Mouse (Mus musculus) liver, embryonic 11.5 days (tissue): Measurements from ENCODE around the gene Ppp1r27. TPM values are rescaled to one million over a fixed set of nuclear protein-coding genes. Genes with fewer than 3 reads are reported as not detected.
A peak's percentile ranks its signal among the peaks of the same experiment; 100 is the strongest.

Experiments used
- ATAC-seq: fragments of 200-750 bp; cut with Nextera tagmentation; replicated peaks from 2 replicates; pipeline ENCODE4 v1.8.0; 2017; ENCODE audit warnings: moderate number of reproducible peaks, mild to moderate bottlenecking, moderate TSS enrichment, moderate library complexity; ENCODE audit not compliant: low FRiP score
- DNase-seq: peaks from one replicate; pipeline ENCODE4 v3.0.0-alpha.2; 2017; ENCODE audit warnings: low spot score
- H3K27ac ChIP-seq: fragments of 300-500 bp; sonication (generic); 2 replicates; pipeline ENCODE4 v1.5.1; 2014; ENCODE audit warnings: mild to moderate bottlenecking, low read depth, low read length, control low read depth
- H3K27me3 ChIP-seq: fragments of 300-500 bp; sonication (generic); replicated peaks from 2 replicates; pipeline ENCODE4 v1.6.1; 2014; ENCODE audit warnings: low read length, mixed read lengths; ENCODE audit not compliant: control insufficient read depth, insufficient read depth
- H3K36me3 ChIP-seq: fragments of 300-500 bp; sonication (generic); 2 replicates; pipeline ENCODE4 v1.6.1; 2014; ENCODE audit warnings: mild to moderate bottlenecking, low read length, moderate library complexity, mixed read lengths; ENCODE audit not compliant: control insufficient read depth, insufficient read depth
- H3K4me1 ChIP-seq: fragments of 300-500 bp; sonication (generic); replicated peaks from 2 replicates; pipeline ENCODE4 v1.6.1; 2014; ENCODE audit warnings: low read length, mixed read lengths; ENCODE audit not compliant: control insufficient read depth, insufficient read depth
- H3K4me2 ChIP-seq: fragments of 300-500 bp; sonication (generic); 2 replicates; pipeline ENCODE4 v1.6.1; 2014; ENCODE audit warnings: mild to moderate bottlenecking, control low read depth, moderate library complexity
- H3K4me3 ChIP-seq: fragments of 300-500 bp; sonication (generic); 2 replicates; pipeline ENCODE4 v1.5.1; 2014; ENCODE audit warnings: low read depth, low read length, control low read depth
- H3K9ac ChIP-seq: fragments of 300-500 bp; sonication (generic); 2 replicates; pipeline ENCODE4 v1.6.1; 2014; ENCODE audit warnings: low read depth, low read length, control low read depth
- H3K9me3 ChIP-seq: fragments of 300-500 bp; sonication (generic); 2 replicates; pipeline ENCODE4 v1.6.1; 2016; ENCODE audit warnings: low read length, inconsistent platforms, mixed read lengths; ENCODE audit not compliant: control insufficient read depth
- WGBS: fragments of 180-500 bp; shearing (Covaris S2); extraction: QIAGEN DNeasy Blood & Tissue Kit; methylation state at CpG from one replicate; pipeline ENCODE4 v1.1.7; 2014; 5-methylcytosine and 5-hydroxymethylcytosine counted together
- polyA plus RNA-seq: library from polyadenylated mRNA; unstranded; fragments of >200 nt; fragmentation: Nextera tagmentation; extraction: Ambion mirVana; gene quantifications from 2 replicates; pipeline ENCODE4 v1.2.1, GENCODE M21; 2014

Ppp1r27 gene
- polyA plus RNA-seq, 1 experiment from 2014 or later, result not detected

DNA sequence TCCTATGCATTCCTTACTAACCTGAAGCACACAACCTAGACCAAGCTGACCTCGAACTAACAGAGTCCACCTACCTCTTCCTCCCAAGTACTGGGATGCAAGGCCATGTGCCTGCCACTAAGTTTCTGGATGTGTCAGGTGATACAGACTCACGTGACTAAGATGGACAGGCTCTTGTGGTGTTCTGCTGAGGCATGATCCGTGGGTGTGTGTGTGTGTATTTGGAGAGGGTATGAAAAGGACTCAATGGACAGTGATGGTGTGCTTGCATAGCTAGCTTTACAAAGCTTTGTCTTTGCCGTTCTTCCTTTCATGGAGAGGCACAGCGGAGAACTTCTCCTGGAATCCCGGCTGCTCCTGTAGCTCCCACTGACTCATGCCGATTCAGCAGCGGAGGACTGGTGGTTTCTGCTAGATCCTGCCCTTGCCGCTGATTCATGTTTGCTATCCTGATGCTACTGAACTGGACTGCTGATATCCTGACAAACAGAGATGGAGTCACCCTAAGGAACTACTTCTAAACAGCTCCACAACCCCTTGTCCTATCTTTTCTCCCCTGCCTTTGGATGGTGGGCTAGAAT is 42.6 kb downstream of the Ppp1r27 start:
- H3K27ac ChIP-seq, result no peak overlapping the region
- no peaks in the 10 kb centered on the region for H3K36me3 ChIP-seq
- H3K4me3 ChIP-seq, result no peak overlapping the region
- H3K9me3 ChIP-seq, result no peaks in the 10 kb centered on the region
- H3K27me3 ChIP-seq, result no peaks in the 10 kb centered on the region
- peaks cover 20% of the 10 kb centered on the region for H3K4me1 ChIP-seq
- WGBS, result 85% methylated on average over 9 of the region's 9 CpGs
- no peak for DNase-seq
- no peak overlapping the region for H3K4me2 ChIP-seq
- ATAC-seq, result no peak
- no peak overlapping the region for H3K9ac ChIP-seq

DNA sequence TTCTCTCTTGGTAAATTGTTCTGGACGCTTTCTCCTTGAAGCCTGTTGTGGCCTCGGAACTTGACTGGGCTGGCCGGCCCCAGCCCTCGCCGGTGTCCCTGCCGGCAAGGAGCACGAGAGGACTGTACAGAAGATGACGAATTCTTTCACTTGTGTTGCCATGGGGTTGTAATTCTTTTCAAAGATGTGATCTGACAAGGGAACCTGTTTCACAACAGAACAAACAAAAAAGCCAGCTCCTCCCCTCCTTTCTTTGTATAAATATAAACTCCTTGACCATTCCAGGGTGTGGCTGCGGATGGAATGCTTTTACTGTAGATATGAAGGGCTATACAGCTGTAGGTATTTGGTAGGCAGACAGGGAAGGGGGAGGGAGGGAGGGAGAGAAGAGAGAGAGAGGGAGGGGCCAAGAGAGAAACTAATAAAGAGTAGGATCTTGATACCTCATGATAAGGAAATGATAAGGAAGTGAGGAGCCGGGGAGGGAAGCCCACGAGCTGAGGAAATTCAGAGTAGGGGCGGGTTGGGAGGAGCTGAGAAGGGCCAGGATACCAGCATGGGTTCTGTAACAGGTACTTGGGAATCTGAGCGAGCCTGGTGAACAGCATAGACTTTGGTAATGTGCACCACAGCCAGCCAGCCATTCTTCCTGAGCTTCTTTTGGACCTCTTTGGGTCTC is 43.2 kb downstream of the Ppp1r27 start:
- ATAC-seq (no peak), DNase-seq (no peak)
- H3K9me3 ChIP-seq, result no peaks in the 10 kb centered on the region
- no peak overlapping the region for H3K27ac ChIP-seq
- no peak overlapping the region for H3K9ac ChIP-seq
- H3K36me3 ChIP-seq, result no peaks in the 10 kb centered on the region
- no peak overlapping the region for H3K4me3 ChIP-seq
- H3K4me2 ChIP-seq, result no peak overlapping the region
- WGBS, result 73% methylated on average over 13 of the region's 13 CpGs
- H3K4me1 ChIP-seq, result peaks cover 20% of the 10 kb centered on the region
- no peaks in the 10 kb centered on the region for H3K27me3 ChIP-seq

DNA sequence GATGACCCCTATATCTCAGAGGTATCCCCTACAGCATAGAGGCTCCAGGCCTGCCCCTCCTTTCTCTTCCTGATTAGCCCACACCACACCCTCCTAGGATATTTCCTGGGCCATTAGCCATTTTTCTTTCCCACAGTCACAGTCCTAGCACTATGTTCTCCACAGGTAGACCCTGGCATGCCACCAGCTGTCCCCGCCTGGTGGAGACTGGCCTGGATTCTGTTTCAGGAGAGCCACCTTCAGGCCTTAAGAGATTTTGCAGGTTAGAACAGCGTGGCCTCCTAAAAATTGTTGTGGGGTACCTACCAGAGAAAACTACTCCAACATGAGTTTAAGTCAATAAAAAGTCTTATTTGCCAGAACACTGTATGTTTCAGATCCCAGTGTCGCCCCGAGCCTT is 44.0 kb downstream of the Ppp1r27 start:
- ATAC-seq, result no peak; the same call in 1 of the 2 replicates
- Histone ChIP-seq H3K4me1 (peaks cover 20% of the 10 kb centered on the region), H3K27ac (no peak overlapping the region), H3K27me3 (no peaks in the 10 kb centered on the region), H3K9ac (no peak overlapping the region), H3K9me3 (no peaks in the 10 kb centered on the region), H3K36me3 (no peaks in the 10 kb centered on the region), H3K4me2 (no peak overlapping the region), H3K4me3 (no peak overlapping the region)
- DNase-seq, result no peak
- 59% methylated on average over 4 of the region's 4 CpGs for WGBS

DNA sequence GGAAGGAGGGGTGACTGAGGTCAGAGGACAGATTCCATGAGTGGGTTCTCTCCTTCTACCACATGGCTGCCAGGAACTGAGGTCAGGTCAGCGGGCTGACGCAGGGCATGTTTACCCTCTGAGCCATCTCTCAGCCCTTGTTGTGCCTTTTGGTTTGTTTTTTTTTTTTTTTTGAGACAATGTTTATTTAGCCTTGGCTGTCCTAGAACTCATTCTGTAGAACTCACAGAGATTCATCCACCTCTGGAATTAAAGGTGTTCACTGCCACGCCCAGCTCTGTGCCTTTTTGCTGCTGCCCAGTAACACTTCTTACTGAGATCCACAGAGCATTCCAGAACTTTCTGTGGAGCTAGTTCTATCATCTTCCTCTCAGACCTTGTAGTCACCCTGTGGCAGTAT is 45.3 kb downstream of the Ppp1r27 start:
- DNase-seq, result no peak
- Histone ChIP-seq H3K4me3 (no peak overlapping the region), H3K36me3 (no peaks in the 10 kb centered on the region), H3K4me1 (peaks cover 20% of the 10 kb centered on the region), H3K27ac (no peak overlapping the region), H3K27me3 (no peaks in the 10 kb centered on the region), H3K9me3 (no peaks in the 10 kb centered on the region), H3K4me2 (no peak overlapping the region), H3K9ac (no peak overlapping the region)
- 79% methylated on average over 3 of the region's 3 CpGs for WGBS
- no peak for ATAC-seq

DNA sequence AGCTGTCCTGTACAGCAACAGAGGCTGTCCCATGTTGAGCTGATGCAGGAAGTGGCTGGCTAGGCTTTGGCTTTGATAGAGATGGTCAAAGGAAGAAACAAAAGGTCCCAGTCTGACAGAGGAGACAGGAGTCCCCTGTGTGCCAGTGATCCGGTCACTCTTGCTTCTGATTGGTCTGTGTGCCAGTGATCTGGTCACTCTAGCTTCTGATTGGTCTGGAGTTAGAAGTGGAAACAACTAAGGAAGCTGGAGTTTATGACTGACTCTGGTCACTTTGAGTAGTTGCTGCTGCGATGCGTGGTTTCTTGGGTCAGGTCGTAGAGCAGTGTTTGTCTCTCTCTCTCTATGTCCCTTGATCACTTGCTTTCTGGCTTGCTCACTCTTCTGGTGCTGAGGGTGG is 49.2 kb downstream of the Ppp1r27 start:
- no peak for DNase-seq
- H3K4me3 ChIP-seq, result no peak overlapping the region
- no peak overlapping the region for H3K27ac ChIP-seq
- no peak overlapping the region for H3K9ac ChIP-seq
- no peak overlapping the region for H3K4me2 ChIP-seq
- H3K9me3 ChIP-seq, result no peaks in the 10 kb centered on the region
- H3K27me3 ChIP-seq, result no peaks in the 10 kb centered on the region
- H3K4me1 ChIP-seq, result peaks cover 7% of the 10 kb centered on the region; the same call in 1 of the 2 replicates
- H3K36me3 ChIP-seq, result peaks cover 20% of the 10 kb centered on the region
- 79% methylated on average over 4 of the region's 4 CpGs for WGBS
- ATAC-seq, result no peak

DNA sequence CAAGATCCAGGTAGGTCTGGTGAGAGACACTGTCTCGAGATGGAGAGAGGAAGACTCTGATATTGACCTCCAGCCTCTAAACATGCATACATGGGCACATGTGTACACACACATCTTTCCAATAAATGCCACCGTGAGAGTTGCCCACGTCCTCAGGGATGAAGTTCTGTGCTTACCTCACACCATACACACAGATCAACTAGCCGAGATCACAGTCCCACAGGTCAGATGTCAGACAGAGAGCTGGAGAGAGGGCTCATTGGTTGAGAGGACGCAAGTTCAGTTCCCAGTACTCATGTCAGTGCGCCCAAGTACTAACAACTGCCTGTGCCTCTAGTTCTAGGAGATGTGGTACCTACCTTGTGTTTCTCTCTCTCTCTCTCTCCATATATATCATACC is 49.9 kb downstream of the Ppp1r27 start:
- no peak overlapping the region for H3K4me2 ChIP-seq
- H3K9me3 ChIP-seq, result no peaks in the 10 kb centered on the region
- ATAC-seq (no peak), DNase-seq (no peak)
- no peak overlapping the region for H3K27ac ChIP-seq
- no peak overlapping the region for H3K9ac ChIP-seq
- H3K36me3 ChIP-seq, result peaks cover 24% of the 10 kb centered on the region
- peaks cover 7% of the 10 kb centered on the region; the same call in 1 of the 2 replicates for H3K4me1 ChIP-seq
- H3K27me3 ChIP-seq, result no peaks in the 10 kb centered on the region
- no peak overlapping the region for H3K4me3 ChIP-seq
- 54% methylated on average over 6 of the region's 6 CpGs for WGBS

DNA sequence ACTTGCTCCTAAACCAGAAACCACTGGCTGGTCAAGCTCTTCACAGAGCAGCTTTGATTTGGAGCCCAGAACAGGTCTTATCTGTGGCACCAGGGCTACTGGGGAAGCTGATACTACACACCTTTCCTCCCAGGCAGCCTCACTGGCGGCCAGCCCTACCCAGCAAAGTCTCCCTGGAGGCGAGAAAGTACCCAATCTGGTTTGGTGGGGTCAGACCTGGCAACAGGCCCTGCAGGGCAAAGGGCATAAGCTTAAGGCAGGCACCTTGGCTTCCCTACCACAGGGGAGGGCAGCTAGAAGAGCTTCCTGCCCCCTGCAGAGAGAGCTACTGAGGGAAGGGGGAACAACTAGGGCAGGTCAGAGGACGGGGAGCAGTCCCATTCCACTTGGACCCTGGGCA is 50.6 kb downstream of the Ppp1r27 start:
- H3K9ac ChIP-seq, result no peak overlapping the region; the same call in 1 of the 2 replicates
- H3K9me3 ChIP-seq, result no peaks in the 10 kb centered on the region
- H3K36me3 ChIP-seq, result peaks cover 24% of the 10 kb centered on the region
- peaks cover 4% of the 10 kb centered on the region; the same call in 1 of the 2 replicates for H3K4me1 ChIP-seq
- ATAC-seq (no peak), DNase-seq (no peak)
- no peaks in the 10 kb centered on the region for H3K27me3 ChIP-seq
- H3K4me3 ChIP-seq, result no peak overlapping the region
- no peak overlapping the region for H3K4me2 ChIP-seq
- WGBS, result 23% methylated on average over 3 of the region's 3 CpGs
- H3K27ac ChIP-seq, result peak overlapping the region; percentile 43; the same call in 1 of the 2 replicates
